Mouse (Mus musculus) central nervous system, embryonic 14 days (tissue): ENCODE results near the gene Dhps. TPM values are rescaled to one million over a fixed set of nuclear protein-coding genes. Genes with fewer than 3 reads are reported as not detected.

Source experiments
- polyA plus RNA-seq: library from polyadenylated mRNA; depleted of rRNA; stranded (reverse); fragments of >200 nt; gene quantifications from 2 replicates; pipeline ENCODE4 v1.2.3, GENCODE M21; 2012; rRNA removed

Dhps gene
- polyA plus RNA-seq: 71.7 and 73.4 TPM in 2 replicates

GRCm38 (mm10) chr8:85071514-85072281 is at the start of gene Dhps:
Dhps (plus strand) TSS chr8:85071757.

GRCm38 (mm10) chr8:85025098-85025932 is 46.2 kb upstream of the Dhps start, which contains the start of gene Asna1:
Asna1 (minus strand) TSS chr8:85025281.

GRCm38 (mm10) chr8:85026670-85027515 is 44.7 kb upstream of the Dhps start, which contains the start of gene Trir:
Trir (plus strand) TSS chr8:85026823.

GRCm38 (mm10) chr8:85036718-85037365 is 34.7 kb upstream of the Dhps start, which contains the start of gene Tnpo2:
Tnpo2 (plus strand) TSS chr8:85036915.

GRCm38 (mm10) chr8:85059879-85060616 is 11.5 kb upstream of the Dhps start, which contains the start of gene Fbxw9:
Fbxw9 (plus strand) TSS chr8:85060055.

GRCm38 (mm10) chr8:85067982-85068381 is 3.6 kb upstream of the Dhps start, which contains the start of gene Gm5741:
Gm5741 (minus strand) TSS chr8:85067982.

GRCm38 (mm10) chr8:85080532-85081215 is 9.1 kb downstream of the Dhps start, which contains the start of gene Wdr83os:
Wdr83os (plus strand) TSS chr8:85080740.

GRCm38 (mm10) chr8:85081216-85081555 is 9.6 kb downstream of the Dhps start, which contains the start of gene Wdr83:
Wdr83 (minus strand) TSS chr8:85081306.

GRCm38 (mm10) chr8:85083108-85083813 is 11.7 kb downstream of the Dhps start, which contains the start of gene Man2b1:
Man2b1 (plus strand) TSS chr8:85083270.

GRCm38 (mm10) chr8:85122995-85123394 is 51.4 kb downstream of the Dhps start, which contains the start of gene Zfp791:
Zfp791 (minus strand) TSS chr8:85123095.

Other genes with a start within 250 kb of the Dhps start
- gene Dand5, start 248.9 kb upstream of the Dhps start, polyA plus RNA-seq: 8.7 and 9.3 TPM in 2 replicates
- gene Gadd45gip1, start 240.2 kb upstream of the Dhps start, polyA plus RNA-seq: 37.6 and 41.9 TPM in 2 replicates
- gene Rad23a, start 231.1 kb upstream of the Dhps start, polyA plus RNA-seq: 66.8 and 71.5 TPM in 2 replicates
- 455 and 581 TPM in 2 replicates for gene Calr, start 224.8 kb upstream of the Dhps start, polyA plus RNA-seq
- gene Farsa, start 214.8 kb upstream of the Dhps start, polyA plus RNA-seq: 123 and 124 TPM in 2 replicates
- 26.9 and 31.5 TPM in 2 replicates for gene Syce2, start 199.6 kb upstream of the Dhps start, polyA plus RNA-seq
- gene Gcdh, start 177.8 kb upstream of the Dhps start, polyA plus RNA-seq: 57.8 and 58.3 TPM in 2 replicates
- 0.66 and 0.96 TPM in 2 replicates for gene Klf1, start 169.8 kb upstream of the Dhps start, polyA plus RNA-seq
- gene Dnase2a, start 163.2 kb upstream of the Dhps start, polyA plus RNA-seq: 6.6 and 7.6 TPM in 2 replicates
- 104 and 112 TPM in 2 replicates for gene Mast1, start 134.4 kb upstream of the Dhps start, polyA plus RNA-seq
- gene Rtbdn, start 124.8 kb upstream of the Dhps start, polyA plus RNA-seq: 6.7 TPM in 2 replicates
- gene Gm49661, start 102.3 kb upstream of the Dhps start, polyA plus RNA-seq: 0.32 TPM in 1 of 2 replicates, not detected in the other
- 811 and 935 TPM in 2 replicates for gene Prdx2, start 102.2 kb upstream of the Dhps start, polyA plus RNA-seq
- 58.0 and 61.0 TPM in 2 replicates for gene Rnaseh2a, start 102.0 kb upstream of the Dhps start, polyA plus RNA-seq
- 7.7 and 9.6 TPM in 2 replicates for gene Junb, start 93.0 kb upstream of the Dhps start, polyA plus RNA-seq
- gene Hook2, start 81.2 kb upstream of the Dhps start, polyA plus RNA-seq: 27.3 and 30.0 TPM in 2 replicates
- gene Best2, start 57.2 kb upstream of the Dhps start, polyA plus RNA-seq: 0.06 TPM in 2 replicates
- gene Asna1, start 46.5 kb upstream of the Dhps start, polyA plus RNA-seq: 218 and 232 TPM in 2 replicates
- 208 and 219 TPM in 2 replicates for gene Trir, start 44.9 kb upstream of the Dhps start, polyA plus RNA-seq
- 104 and 108 TPM in 2 replicates for gene Tnpo2, start 34.8 kb upstream of the Dhps start, polyA plus RNA-seq
- 84.0 and 96.1 TPM in 2 replicates for gene Fbxw9, start 11.7 kb upstream of the Dhps start, polyA plus RNA-seq
- 0.70 and 0.73 TPM in 2 replicates for gene Gm5741, start 3.8 kb upstream of the Dhps start, polyA plus RNA-seq
- 105 and 110 TPM in 2 replicates for gene Wdr83os, start 9.0 kb downstream of the Dhps start, polyA plus RNA-seq
- gene Wdr83, start 9.5 kb downstream of the Dhps start, polyA plus RNA-seq: 84.9 and 89.1 TPM in 2 replicates
- 20.3 and 26.4 TPM in 2 replicates for gene Man2b1, start 11.5 kb downstream of the Dhps start, polyA plus RNA-seq
- 2.5 and 3.0 TPM in 2 replicates for gene Zfp791, start 51.3 kb downstream of the Dhps start, polyA plus RNA-seq
- gene Cks1brt, start 80.2 kb downstream of the Dhps start, polyA plus RNA-seq: not detected in 2 replicates
- not detected in 2 replicates for gene Olfr371, start 154.2 kb downstream of the Dhps start, polyA plus RNA-seq
- gene Orc6, start 227.9 kb downstream of the Dhps start, polyA plus RNA-seq: 86.5 and 95.4 TPM in 2 replicates
- 72.3 and 82.1 TPM in 2 replicates for gene Vps35, start 228.0 kb downstream of the Dhps start, polyA plus RNA-seq